Mouse (Mus musculus): Measurements from ENCODE around the gene Mrvi1.

Gene Mrvi1

DNA sequence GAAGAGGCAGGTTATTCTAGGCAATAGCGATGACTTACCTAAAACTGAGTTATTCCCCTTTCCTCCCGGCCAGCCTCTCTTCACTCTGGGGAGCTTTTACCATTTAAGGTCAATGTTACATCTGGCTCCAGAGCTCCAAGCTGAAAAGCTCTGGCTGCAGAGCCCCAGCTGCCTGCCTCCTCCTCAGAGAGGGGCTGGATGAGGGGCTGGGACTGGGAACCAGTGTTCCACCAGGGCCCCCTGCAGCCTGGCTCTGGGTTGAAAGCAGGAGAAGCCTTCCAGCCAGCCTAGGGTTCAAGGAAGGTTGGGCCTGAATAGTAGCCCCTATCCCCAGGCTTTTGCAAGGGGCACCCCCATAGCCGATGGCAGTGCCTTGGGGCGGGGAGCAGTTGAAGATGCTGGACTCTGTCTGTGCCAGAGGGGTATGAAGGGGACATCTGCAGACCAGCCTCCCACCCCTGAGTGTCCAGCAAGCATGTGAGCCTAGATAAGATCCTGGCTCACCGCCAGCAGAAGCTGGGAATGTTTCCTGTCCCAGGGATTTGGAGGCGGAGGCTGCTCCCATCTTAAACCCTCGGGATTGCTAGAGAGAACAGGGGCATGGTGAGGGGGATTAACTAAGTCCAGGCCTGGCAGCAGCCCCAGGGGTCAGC is at the start of gene Mrvi1:
Gene Mrvi1, minus strand, starts transcription at position 409 of the 653 bp plus-strand sequence.
- DNase-seq (ENCODE audit: low read depth, low spot score), result no peak

DNA sequence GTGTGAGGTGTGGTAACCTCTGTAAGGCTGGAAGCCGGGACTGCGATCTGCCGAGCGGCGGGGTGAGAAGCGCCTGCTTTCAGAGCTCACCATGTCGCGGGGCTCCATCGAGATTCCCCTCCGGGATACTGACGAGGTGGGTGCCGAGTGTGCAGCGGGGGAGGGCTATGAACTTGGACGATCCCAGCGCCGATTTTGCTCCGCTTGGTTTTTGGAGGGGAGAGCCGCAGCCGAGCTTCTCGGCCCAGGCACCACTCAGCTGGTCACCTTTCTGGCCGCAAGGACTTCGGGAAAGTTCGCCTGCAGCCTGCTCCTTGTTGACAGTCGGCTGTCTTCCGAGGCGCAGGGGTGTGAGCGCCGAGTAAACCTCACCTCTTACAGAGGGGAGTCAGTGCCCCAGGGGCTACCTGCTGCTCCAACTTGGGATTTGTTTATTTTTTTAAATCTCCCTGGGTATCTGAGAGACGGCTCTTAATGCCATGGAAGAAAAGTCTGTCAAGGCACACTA is 46.8 kb upstream of the Mrvi1 start:
- DNase-seq (ENCODE audit: low read depth, low spot score), result no peak

DNA sequence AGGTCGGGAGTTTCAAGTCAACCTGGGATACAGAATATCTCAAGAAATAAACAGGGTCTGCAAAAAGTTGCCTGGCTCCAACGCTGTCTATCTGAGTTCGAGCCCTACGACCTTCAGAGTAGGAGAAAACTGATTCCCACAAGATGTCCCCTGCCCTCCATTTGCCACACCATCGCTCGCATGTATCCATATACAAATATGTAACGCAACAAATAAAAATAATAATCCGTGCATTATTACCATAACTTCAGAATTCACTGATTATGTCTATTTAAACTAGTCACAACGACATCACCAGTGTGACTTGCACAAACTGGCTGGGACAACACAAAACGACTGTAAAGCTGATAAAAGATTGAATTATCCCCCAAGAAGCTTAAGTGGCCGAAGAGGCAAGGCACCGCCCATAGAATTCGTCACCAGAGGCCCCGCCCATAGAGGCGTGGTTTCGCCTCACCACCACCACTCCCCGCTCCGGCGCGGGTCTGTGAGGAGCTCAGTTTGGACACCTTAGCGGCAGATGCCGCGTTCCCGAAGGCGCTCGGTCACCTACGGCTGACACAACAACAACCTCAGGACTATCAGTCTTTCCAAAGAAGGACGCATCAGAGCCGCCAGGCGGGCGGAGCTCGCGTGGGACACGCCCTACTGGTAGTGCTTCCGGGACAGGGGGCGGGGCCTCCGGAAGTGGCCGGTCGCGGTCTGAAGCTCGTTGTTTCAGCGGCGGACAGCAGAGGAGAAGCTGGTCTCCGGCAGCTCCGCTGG is 46.2 kb upstream of the Mrvi1 start, which contains the start of gene Ctr9:
Gene Ctr9, plus strand, starts transcription at position 671 of the 765 bp plus-strand sequence.
- peak; percentile 75 for DNase-seq (ENCODE audit: low read depth, low spot score)

DNA sequence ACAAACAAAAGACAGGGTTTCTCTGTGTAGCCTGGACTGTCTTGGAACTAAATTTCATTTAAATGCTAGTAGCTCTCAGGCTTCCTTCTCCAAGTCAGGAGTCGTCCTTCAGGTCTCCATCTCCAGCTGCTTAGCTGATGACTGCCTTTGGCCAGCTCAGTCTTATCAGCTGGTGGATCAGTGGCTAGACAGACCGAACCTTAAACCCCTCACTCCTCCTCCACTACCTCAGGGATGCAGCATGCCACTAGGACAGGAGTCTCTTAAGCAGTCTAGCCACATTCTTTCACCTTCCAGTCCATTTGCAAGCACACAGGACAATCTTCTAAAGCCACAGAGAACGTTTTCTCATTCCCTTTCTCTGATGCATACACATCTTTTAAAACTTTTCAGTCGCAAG is 42.7 kb upstream of the Mrvi1 start:
- no peak for DNase-seq (ENCODE audit: low read depth, low spot score)

DNA sequence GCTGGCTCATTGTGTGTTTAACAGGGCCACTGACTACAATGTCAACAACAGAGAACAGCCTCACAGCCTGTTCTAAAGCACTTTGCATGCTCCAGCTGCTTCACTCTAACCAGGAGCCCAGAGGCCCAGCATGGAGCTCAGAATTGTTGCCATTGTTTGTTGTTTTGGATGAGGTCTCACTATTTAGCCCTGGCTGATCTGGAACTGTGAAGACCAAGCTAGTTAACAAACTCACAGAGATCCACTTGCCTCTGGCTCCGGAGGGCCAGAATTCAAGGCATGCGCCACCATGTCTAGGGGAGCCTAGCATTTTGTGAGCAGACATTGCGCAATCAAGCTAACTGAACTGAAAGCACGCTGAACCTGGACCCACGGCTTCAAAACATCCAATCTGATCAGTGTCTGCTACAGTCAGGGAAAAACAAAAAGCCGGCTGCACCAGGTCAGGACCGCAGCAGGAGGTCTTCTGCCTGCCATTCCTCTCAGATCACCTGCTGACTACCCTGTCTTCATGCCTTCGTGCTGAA is 41.9 kb upstream of the Mrvi1 start:
- no peak for DNase-seq (ENCODE audit: low read depth, low spot score)

DNA sequence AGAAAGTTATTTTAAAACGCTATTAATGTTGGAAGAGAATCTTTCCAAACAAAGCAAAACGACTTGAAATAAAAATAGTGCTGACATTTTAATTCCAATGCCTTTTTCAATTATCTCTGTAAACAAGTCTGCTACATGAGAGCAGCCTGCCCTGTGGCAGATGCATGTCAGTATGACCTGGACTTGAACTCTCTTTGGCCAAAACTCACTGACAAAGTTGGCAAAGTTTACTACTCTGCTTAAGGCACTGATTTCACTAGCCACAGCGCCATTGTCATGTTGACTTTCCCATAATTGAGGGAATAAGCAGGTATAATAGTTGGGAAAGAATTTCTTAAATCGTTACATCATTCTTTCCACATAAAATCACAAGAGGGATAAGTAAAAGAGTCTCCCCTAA is 38.6 kb upstream of the Mrvi1 start:
- no peak for DNase-seq (ENCODE audit: low read depth, low spot score)

DNA sequence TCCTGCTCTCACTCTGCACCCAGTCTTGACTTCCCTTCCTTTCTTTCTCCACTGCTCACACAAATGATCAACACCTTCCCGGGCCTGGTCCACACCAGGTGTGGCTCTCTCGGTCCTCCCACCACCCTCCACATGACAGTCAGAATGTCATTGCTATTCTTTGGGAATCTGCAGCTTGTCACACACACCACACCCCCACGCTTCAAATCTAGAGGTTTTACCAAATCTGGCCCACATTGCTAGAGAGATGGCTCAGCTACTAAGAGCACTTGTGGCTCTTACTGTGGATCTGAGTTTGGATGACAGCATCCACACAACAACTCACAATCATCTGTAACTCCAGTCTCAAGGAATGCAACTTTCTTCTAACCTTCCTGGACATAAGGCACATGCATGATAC is 34.7 kb upstream of the Mrvi1 start:
- no peak for DNase-seq (ENCODE audit: low read depth, low spot score)

DNA sequence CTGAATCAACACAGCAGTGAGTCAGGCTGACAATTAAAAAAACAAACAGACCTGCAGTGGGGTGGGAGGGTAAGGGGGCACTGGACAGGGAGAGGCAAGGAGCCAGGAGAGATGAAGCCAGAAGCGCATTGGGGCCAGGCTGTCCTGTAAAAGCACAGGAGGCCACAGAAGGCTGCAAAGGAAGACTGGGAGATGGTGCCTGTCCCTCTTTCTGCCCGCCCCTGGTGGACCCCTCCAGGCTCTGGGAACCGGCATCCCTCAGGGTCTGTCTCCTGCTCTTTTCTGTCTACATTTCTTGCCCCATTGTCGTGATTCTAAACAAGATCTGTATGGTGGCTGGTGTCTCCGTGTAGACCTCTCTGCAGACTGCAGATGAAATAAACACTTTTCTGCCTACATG is 33.5 kb upstream of the Mrvi1 start:
- DNase-seq (ENCODE audit: low read depth, low spot score), result no peak

DNA sequence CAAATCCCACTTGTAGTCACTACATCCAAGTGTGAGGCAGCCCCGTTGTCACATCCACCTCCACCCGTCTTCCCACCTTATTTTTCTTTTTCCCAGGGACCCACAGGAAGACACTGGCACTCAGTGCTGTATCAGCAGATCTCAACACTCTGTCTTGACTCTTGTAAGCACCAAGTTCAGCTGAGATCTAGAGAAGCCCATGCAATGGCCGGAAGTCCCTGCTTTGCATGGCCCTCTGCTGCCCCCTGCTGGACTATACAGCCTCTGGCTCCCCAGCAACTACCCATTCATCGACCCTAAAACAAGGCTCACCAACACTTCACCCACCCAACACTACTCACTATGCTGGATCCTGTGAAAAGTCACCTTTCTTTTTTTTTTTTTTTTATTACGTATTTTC is 32.6 kb upstream of the Mrvi1 start:
- DNase-seq (ENCODE audit: low read depth, low spot score), result no peak

DNA sequence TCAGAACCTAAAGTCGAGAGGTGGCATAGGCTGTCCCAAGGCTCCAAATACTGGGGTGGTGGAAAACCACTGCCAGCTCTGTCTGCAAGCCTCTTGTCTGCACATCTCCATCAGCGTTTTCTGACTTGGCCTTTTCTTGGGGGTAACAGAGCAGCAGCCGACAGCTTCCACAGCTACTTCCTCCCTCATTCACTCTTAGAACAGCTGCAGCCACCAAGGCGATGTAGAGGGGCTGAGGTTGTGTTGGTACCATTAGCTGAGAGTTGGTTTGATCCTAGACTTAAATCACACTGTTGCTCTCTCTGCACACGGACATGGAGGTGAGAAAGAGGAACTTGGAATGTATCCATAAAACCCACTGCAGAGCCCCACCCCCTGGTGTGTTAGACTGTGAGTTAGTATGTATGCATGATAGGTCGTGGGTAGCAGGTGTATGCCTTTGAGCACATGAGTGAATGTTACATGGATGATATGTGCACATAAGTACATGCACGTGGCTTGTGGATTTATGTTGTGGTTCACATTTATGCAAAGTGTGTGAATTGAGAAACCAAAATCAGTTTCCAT is 31.9 kb upstream of the Mrvi1 start:
- no peak for DNase-seq (ENCODE audit: low read depth, low spot score)

DNA sequence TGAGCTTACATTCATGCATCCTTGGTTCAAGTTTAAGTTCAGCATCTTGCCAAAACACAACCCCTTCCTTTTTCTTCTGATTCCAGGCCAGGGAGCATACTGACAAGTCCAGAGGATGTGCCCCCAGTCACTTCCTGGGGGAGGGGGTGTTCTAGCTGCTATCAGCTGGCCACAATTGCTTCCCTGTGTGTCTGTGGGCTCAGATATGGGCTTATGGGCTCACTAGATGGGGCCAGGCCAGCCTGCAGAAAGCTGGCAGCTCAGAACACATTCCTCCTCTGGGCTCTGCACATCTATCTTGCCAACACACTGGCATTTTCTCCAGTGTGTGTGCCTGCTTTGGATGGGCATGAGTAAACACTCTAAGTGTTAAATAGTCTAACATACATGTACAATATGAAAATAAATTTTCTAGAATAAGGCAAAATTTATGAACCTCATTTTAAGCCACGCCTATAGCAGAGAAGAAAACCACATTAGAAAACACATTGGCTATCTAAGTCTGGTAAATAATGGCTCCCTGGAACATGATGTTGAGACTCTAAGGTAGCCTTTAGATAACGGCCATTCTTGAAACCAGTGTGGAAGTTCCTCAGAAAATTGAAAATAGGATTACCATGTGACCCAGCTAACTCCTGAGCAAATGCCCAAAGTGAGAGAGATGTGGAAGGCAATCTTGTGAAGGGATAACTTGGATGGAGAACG is 22.0 kb upstream of the Mrvi1 start:
- no peak for DNase-seq (ENCODE audit: low read depth, low spot score)

DNA sequence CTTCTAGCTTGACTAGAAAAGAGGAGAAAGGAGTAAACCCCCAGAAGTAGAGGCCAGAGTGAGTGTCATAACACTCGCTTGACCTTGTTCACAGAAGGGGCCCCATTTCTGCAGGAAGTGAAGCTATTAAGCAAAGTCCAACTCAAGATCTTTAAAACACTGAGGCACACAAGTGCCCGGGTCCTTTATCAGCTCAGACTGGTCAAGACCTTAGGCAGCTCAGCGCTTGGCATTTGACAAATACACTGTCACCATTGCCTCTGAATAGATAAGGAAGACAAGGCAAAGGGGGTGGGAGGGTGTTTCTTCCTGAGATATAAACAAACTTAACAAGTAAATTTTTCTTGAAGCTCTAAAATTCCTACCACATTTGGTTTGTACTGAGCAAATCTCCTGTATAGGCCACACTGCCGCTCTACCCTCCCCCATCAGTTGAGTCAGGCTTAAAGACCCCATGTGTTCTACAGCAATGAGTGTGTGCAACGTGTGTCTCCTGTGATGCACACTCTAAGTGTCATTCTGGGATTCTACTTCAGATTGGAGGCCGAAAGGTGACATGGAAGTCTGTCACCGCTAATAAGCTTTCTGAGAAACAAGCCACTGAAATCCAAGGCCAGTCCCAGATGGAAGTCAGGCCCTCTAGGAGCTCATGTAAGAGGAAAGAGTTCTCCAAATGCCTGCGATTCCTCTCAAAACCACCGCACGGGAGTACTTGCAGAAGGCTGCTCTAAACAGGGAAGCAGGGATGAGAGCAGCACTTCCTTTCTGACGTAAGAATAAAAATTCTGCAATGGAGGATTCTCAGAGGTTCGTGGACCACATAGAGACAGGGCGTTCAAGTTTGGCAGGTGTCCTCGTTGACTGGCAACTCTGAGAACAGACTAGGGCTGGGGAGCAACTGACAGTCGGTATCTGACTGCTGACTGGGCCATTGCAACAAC is 16.9 kb upstream of the Mrvi1 start:
- no peak for DNase-seq (ENCODE audit: low read depth, low spot score)

DNA sequence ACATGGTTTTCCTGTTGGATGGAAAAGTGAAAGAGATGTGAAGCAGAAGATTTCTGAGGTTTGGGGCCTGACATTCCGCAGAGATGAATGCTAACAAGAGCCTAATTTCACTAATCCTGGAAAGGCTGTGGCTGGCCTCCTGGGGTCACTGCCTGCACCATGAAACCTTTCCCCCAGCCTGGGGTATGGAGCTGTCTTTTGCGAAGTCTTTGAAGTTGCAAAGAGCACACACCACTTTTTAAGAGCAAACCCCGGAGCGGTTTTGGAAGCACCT is 8.9 kb upstream of the Mrvi1 start:
- DNase-seq (ENCODE audit: low read depth, low spot score), result no peak

DNA sequence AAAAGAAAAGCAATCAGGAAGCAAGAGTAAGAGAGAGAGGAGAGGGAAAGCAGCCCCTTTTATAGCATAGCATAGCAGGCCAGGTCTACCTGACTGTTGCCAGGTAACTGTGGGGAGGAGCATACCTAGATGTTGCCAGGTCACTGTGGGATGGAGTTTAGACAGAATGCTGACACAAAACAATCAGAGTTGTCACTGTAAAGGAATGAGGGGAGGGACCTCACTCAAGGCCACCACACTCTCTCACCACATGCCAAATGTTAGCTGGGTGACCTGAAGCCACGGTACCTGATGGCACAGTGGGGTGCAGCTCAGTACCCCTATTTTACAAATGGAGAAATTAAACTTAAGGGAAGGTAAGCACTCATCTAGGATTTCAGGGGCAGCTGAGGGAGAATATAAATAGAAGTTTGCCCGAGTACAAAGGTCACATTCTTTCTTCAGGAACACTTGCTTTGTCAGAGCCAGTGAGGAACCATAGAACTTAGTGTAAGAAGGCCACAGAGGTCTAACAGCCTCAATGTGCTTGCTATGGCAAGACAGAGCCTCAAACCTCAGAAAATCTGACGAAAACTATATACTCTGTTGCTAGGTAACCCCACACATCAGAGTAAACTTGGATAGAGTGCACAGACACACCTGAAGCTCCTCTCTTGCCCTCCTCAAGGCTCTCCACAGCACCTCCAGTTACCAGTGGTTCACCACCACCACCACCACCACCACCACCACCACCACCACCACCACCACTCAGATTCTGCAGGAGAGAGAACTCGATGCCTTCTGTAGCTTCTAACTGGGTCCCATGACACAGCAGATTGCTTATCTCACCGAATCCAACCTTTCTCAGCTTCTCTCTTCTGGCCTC is 8.3 kb upstream of the Mrvi1 start:
- DNase-seq (ENCODE audit: low read depth, low spot score), result no peak

DNA sequence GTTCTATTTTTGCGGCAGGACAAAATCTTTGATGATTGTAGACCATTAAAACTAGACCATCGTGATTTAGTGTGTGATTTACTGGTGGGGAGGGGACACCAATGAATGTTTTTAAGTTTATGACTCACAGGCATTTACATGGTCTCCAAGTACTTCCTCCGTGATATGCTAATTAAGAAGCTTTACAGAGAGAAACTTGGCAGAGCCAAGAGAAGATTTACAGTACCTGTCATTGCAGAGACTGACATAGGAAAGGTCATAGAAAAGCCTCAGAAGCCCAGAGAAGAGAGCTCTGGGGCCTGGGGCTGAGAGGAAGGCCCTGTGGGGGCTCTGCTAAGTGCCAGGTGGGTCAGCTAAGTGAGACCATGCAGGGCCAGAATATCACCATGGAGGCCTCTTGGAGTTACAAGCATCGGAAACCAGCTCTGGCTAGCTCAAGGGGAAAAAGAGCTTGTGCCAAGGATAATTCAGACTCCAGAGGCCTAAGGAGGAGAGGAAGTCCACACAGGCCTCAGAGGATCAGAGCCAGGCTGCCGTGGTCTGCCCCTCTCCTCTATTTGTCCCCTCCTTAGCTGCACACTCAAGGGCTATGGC is 7.1 kb upstream of the Mrvi1 start:
- no peak for DNase-seq (ENCODE audit: low read depth, low spot score)

DNA sequence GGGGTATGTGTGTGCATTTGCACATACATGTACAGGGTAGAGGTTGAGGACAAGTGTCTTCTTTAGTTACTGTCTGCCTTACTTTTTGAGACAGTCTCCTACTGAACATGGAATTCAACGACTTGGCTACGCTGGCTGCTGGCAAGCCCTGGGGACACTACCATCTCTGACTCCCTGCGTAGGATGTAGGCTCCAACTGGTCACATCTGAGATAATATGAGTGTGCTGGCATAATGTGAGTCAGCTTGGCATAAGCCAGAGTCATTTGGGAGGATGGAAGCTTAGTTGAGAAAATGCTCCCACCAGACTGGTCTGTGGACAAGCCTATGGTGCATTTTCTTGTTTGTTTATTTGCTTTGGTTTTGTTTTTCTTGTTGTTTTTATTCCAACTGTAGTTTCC is 5.8 kb upstream of the Mrvi1 start:
- no peak for DNase-seq (ENCODE audit: low read depth, low spot score)

DNA sequence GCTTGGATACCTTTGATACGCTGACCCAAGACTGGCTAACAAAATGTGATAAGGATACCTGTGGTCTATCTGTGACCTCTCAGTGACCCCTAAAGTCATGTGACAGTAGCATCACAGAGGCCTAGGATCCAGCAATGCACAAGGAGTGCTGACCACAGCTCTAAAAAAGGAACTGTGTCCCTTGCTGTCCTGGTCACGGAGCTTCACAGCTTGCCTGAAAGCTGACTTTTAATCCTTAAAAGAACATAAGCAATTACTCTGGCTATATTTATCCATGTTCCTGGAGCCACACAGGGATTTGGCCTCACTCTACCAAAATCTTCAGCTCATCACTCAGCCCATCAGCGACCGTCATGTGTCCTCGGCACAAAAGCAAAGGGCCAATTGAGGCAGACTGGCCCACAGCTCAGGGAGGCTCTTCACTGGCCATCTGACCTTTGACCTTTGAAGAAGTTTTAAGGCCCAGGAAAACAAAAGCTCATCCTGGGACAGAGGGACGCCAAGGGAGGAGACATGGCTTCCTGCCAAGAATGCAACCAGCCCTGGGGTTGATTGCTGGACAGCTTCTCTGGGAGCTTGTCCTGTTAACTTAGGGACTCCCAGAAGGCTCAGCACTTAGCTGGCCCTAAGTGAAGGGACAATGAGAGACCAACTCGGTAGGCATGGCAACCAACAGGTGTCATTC is 3.5 kb upstream of the Mrvi1 start:
- no peak for DNase-seq (ENCODE audit: low read depth, low spot score)

DNA sequence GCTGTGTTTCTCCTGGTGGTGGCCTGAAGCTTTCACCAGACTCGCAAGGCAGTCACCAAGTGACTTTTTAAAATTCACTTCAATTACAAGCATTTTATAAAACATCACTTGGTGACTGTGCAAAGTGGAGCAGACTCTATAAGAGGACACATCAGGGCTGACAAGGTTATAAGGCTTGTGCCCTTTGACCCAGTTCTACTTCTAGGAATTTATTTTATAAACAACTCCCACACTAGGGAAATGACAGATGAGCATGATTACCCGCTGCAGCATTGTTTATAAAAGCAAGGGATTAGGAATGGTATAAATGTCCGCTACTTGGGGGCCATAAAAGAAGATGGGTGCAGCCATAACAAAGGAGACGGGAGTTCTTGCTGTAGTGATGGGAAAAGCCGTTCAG is 1.4 kb upstream of the Mrvi1 start:
- no peak for DNase-seq (ENCODE audit: low read depth, low spot score)

DNA sequence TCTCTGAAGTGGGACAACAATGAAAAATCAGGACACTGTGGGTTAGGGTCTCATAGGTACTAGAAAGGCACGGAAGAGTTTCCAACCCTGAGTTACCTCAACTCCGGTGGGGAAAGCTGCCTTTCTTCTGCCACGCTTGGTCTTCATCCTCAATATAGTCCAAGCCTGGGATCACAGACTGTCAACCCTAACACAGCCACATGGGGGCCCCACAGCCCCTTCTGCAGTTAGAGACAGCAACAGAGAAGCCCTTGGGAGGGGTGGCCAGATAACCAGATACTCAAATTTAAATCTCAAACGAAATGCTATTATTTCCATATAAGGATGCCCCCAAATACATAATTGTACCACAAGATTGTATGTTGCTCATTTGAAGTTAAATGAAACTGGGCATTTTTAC is 503 bp upstream of the Mrvi1 start:
- peak; percentile 4 for DNase-seq (ENCODE audit: low read depth, low spot score)
